Mouse (Mus musculus): Measurements from ENCODE around the gene Ccdc13. TPM values are rescaled to one million over a fixed set of nuclear protein-coding genes. Genes with fewer than 3 reads are reported as not detected.
A peak's percentile ranks its signal among the peaks of the same experiment; 100 is the strongest.

Gene Ccdc13
- total RNA-seq, 2 experiments from 2014 or later: 8.9 to 9.7 TPM

- DNase-seq (ENCODE audit: extremely low spot score in 1 of 2, low spot score in 1 of 2): no peak
Observed at GRCm38 (mm10) chr9:121847842-121848241, 8.6 kb upstream of the Ccdc13 start.

- no peak for DNase-seq (ENCODE audit: extremely low spot score in 1 of 2, low spot score in 1 of 2)
Observed at GRCm38 (mm10) chr9:121847138-121847537, 7.9 kb upstream of the Ccdc13 start.

- DNase-seq (ENCODE audit: extremely low spot score in 1 of 2, low spot score in 1 of 2): peak in 1 of 2 experiments; percentile 33
Observed at GRCm38 (mm10) chr9:121846526-121847118, 7.4 kb upstream of the Ccdc13 start.

- DNase-seq (ENCODE audit: extremely low spot score in 1 of 2, low spot score in 1 of 2): no peak
Observed at GRCm38 (mm10) chr9:121842914-121843313, 3.7 kb upstream of the Ccdc13 start.

GRCm38 (mm10) chr9:121839622-121839965 is 333 bp upstream of the Ccdc13 start:
- no peak for DNase-seq (ENCODE audit: extremely low spot score in 1 of 2, low spot score in 1 of 2)

- DNase-seq (ENCODE audit: extremely low spot score in 1 of 2, low spot score in 1 of 2): no peak
Observed at GRCm38 (mm10) chr9:121838008-121838407, 1.3 kb downstream of the Ccdc13 start.

- DNase-seq (ENCODE audit: extremely low spot score in 1 of 2, low spot score in 1 of 2): no peak
Observed at GRCm38 (mm10) chr9:121833825-121834224, 5.4 kb downstream of the Ccdc13 start.

GRCm38 (mm10) chr9:121830956-121831293 is 8.3 kb downstream of the Ccdc13 start:
- peak; percentile 82 to 96 for DNase-seq (ENCODE audit: extremely low spot score in 1 of 2, low spot score in 1 of 2)

GRCm38 (mm10) chr9:121830243-121830955 is 8.9 kb downstream of the Ccdc13 start:
- DNase-seq (ENCODE audit: extremely low spot score in 1 of 2, low spot score in 1 of 2): peak in 1 of 2 experiments; percentile 71

GRCm38 (mm10) chr9:121829270-121829992 is 9.8 kb downstream of the Ccdc13 start:
- DNase-seq (ENCODE audit: extremely low spot score in 1 of 2, low spot score in 1 of 2): no peak

GRCm38 (mm10) chr9:121828314-121828713 is 10.9 kb downstream of the Ccdc13 start:
- no peak for DNase-seq (ENCODE audit: extremely low spot score in 1 of 2, low spot score in 1 of 2)

GRCm38 (mm10) chr9:121826356-121826755 is 12.9 kb downstream of the Ccdc13 start:
- DNase-seq (ENCODE audit: extremely low spot score in 1 of 2, low spot score in 1 of 2): no peak

GRCm38 (mm10) chr9:121823991-121824390 is 15.3 kb downstream of the Ccdc13 start:
- no peak for DNase-seq (ENCODE audit: extremely low spot score in 1 of 2, low spot score in 1 of 2)

GRCm38 (mm10) chr9:121823051-121823450 is 16.2 kb downstream of the Ccdc13 start:
- no peak for DNase-seq (ENCODE audit: extremely low spot score in 1 of 2, low spot score in 1 of 2)

- DNase-seq (ENCODE audit: extremely low spot score in 1 of 2, low spot score in 1 of 2): peak in 1 of 2 experiments; percentile 51
Observed at GRCm38 (mm10) chr9:121822585-121822991, 16.7 kb downstream of the Ccdc13 start.

- DNase-seq (ENCODE audit: extremely low spot score in 1 of 2, low spot score in 1 of 2): no peak
Observed at GRCm38 (mm10) chr9:121820765-121821164, 18.5 kb downstream of the Ccdc13 start.

GRCm38 (mm10) chr9:121819771-121820471 is 19.3 kb downstream of the Ccdc13 start:
- no peak for DNase-seq (ENCODE audit: extremely low spot score in 1 of 2, low spot score in 1 of 2)

GRCm38 (mm10) chr9:121819073-121819770 is 20.0 kb downstream of the Ccdc13 start:
- DNase-seq (ENCODE audit: extremely low spot score in 1 of 2, low spot score in 1 of 2): no peak

- DNase-seq (ENCODE audit: extremely low spot score in 1 of 2, low spot score in 1 of 2): no peak
Observed at GRCm38 (mm10) chr9:121815183-121815582, 24.1 kb downstream of the Ccdc13 start.

GRCm38 (mm10) chr9:121810081-121810821 is 29.0 kb downstream of the Ccdc13 start:
- peak in 1 of 2 experiments; percentile 56 for DNase-seq (ENCODE audit: extremely low spot score in 1 of 2, low spot score in 1 of 2)

Measured in layer of hippocampus, postnatal 25 days (tissue).